Mouse (Mus musculus) inflammation-experienced regulatory T-cells, adult 16 weeks (primary cell): ENCODE results near the gene Dmrt3. TPM values are rescaled to one million over a fixed set of nuclear protein-coding genes. Genes with fewer than 3 reads are reported as not detected.

Source experiments
- polyA plus RNA-seq: library from polyadenylated mRNA; unstranded; fragments of 100-300 nt; shearing (Covaris generic); gene quantifications from one replicate; pipeline ENCODE4 v1.2.1, GENCODE M21; 2017

Gene Dmrt3
- not detected for polyA plus RNA-seq

GRCm38 (mm10) chr19:25610015-25610410 lies at the start of gene Dmrt3:
Dmrt3 (plus strand) TSS chr19:25610301.

DNA sequence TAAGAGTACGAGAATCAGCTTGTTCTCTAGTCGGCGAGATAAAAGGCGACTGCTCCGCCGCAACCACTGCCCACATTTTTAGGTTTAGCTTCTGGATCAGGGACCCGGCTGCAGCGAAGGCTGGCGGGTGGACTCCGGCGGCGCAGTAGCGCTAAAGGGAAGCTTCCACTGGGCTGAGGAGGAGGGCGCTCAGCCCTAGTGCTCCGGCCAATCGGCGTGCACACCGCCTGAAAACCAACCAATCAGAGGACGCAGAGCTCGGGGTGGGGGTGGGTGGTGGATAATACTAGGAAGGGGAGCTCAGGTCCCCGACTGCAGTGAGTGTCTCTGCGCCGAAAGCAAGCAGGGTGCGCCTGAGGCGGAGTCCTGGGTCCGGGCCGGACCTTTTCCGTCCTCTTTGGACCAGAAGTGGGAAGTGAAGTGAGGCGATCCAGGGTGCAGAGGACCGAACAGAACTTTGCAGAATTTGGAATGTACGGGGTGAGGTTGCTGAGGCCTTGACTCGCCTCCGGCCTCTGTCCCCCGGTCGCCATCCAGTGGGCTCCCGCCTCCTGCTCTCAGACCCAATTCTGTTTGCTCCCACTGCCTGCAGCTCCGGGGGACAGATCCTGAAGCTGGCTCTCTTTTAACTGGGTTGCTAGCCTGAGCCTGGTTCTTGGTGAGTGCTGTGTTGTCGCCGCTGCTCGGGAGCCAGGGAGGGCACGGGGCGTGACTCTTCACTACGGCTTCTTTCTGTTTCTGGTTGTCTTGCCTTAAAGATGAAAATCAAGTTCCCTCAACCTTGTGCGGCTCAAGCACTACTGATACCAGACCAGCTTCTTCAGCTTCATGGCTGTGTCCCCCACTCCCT lies 62.2 kb downstream of the Dmrt3 start, which contains the start of gene Dmrt2:
Gene Dmrt2 (plus strand): TSS at position 311 of the 850 bp plus-strand sequence.

Other genes starting within 250 kb of the Dmrt3 start
- gene Dmrt1, start 104.7 kb upstream of the Dmrt3 start, polyA plus RNA-seq: not detected
- not detected for gene Dmrt2, start 62.1 kb downstream of the Dmrt3 start, polyA plus RNA-seq